Mouse (Mus musculus) G1E (cell line): Measurements from ENCODE around the gene Ptpn6. TPM values are rescaled to one million over a fixed set of nuclear protein-coding genes. Genes with fewer than 3 reads are reported as not detected.
A peak's percentile ranks its signal among the peaks of the same experiment; 100 is the strongest.

Experiments used
- ATAC-seq: 2 replicates; pipeline ENCODE4 v1.8.0; 2016; ENCODE audit warnings: mild to moderate bottlenecking; ENCODE audit not compliant: insufficient number of reproducible peaks, poor library complexity, low FRiP score, severe bottlenecking; ENCODE audit errors: extremely low read depth
- DNase-seq: peaks from one replicate; pipeline ENCODE4 v3.0.0; 2012; ENCODE audit warnings: low spot score
- H3K27me3 ChIP-seq: 2 replicates; pipeline ENCODE4 v1.6.1; 2012; ENCODE audit warnings: mild to moderate bottlenecking, low read length, inconsistent platforms; ENCODE audit not compliant: insufficient read depth
- H3K36me3 ChIP-seq: replicated peaks from 2 replicates; pipeline ENCODE3; 2012; ENCODE audit warnings: mild to moderate bottlenecking, inconsistent platforms
- H3K4me1 ChIP-seq: 2 replicates; pipeline ENCODE4 v1.6.1; 2012; ENCODE audit warnings: low read depth, low read length, inconsistent platforms, mixed read lengths; ENCODE audit not compliant: insufficient read depth
- H3K4me3 ChIP-seq: 2 replicates; pipeline ENCODE4 v1.5.1; 2012; ENCODE audit warnings: low read depth, mild to moderate bottlenecking, inconsistent platforms, low read length, moderate library complexity, mixed read lengths
- H3K9me3 ChIP-seq: replicated peaks from 2 replicates; pipeline ENCODE4 v1.6.1; 2012; ENCODE audit warnings: inconsistent platforms
- CTCF ChIP-seq: IDR thresholded peaks from 2 replicates; pipeline ENCODE4 v1.5.1; 2012; ENCODE audit warnings: low read depth, low read length, inconsistent platforms, mixed read lengths
- GATA1 ChIP-seq: IDR thresholded peaks from 2 replicates; pipeline ENCODE4 v1.6.1; 2012; ENCODE audit warnings: borderline replicate concordance, low read length, inconsistent platforms, mixed read lengths
- GATA2 ChIP-seq: IDR thresholded peaks from 2 replicates; pipeline ENCODE4 v1.6.1; 2012; ENCODE audit warnings: low read depth, low read length, inconsistent platforms, borderline replicate concordance
- POLR2AphosphoS5 ChIP-seq: IDR thresholded peaks from 2 replicates; pipeline ENCODE4 v1.6.1; 2012; ENCODE audit warnings: low read depth, low read length, inconsistent platforms; ENCODE audit not compliant: insufficient replicate concordance
- TAL1 ChIP-seq: conservative IDR thresholded peaks from 2 replicates; pipeline ENCODE4 v1.6.1; 2012; ENCODE audit warnings: low read depth, low read length, inconsistent platforms, mixed read lengths
- polyA plus RNA-seq: library from polyadenylated mRNA; stranded (reverse); fragments of >175 nt; gene quantifications from 2 replicates; pipeline ENCODE4 v1.2.3, GENCODE M21; 2012
- total RNA-seq, 2 experiments: library from RNA; stranded (forward) in 1 of 2; stranded (reverse) in 1 of 2; fragments of 200-1000 nt in 1 of 2; fragments of >200 nt in 1 of 2; fragmentation: Nextera tagmentation in 1 of 2; gene quantifications; 2 replicates each; pipeline ENCODE4 v1.2.3; 2014 to 2017

Ptpn6 gene
- total and polyA plus RNA-seq, 3 experiments: 66.2 to 356 (median 129) TPM

GRCm38 (mm10) chr6:124767920-124768703 is 29.6 kb upstream of the Ptpn6 start:
- H3K4me3 ChIP-seq: no peak overlapping the region
- H3K27me3 ChIP-seq: peaks cover 73% of the 10 kb centered on the region
- TF ChIP-seq CTCF (no peak), POLR2AphosphoS5 (no peak), GATA2 (no peak), TAL1 (no peak), GATA1 (no peak)
- DNase-seq (no peak), ATAC-seq (no peak)
- H3K4me1 ChIP-seq: peaks cover 32% of the 10 kb centered on the region
- no peaks in the 10 kb centered on the region for H3K36me3 ChIP-seq
- H3K9me3 ChIP-seq: no peaks in the 10 kb centered on the region

GRCm38 (mm10) chr6:124767536-124767919 is 29.0 kb upstream of the Ptpn6 start:
- Histone ChIP-seq H3K4me1 (peaks cover 32% of the 10 kb centered on the region), H3K9me3 (no peaks in the 10 kb centered on the region), H3K4me3 (no peak overlapping the region), H3K27me3 (peaks cover 79% of the 10 kb centered on the region), H3K36me3 (no peaks in the 10 kb centered on the region)
- DNase-seq (no peak), ATAC-seq (no peak)
- TF ChIP-seq TAL1 (no peak), POLR2AphosphoS5 (no peak), GATA1 (no peak), GATA2 (no peak), CTCF (no peak)

DNA sequence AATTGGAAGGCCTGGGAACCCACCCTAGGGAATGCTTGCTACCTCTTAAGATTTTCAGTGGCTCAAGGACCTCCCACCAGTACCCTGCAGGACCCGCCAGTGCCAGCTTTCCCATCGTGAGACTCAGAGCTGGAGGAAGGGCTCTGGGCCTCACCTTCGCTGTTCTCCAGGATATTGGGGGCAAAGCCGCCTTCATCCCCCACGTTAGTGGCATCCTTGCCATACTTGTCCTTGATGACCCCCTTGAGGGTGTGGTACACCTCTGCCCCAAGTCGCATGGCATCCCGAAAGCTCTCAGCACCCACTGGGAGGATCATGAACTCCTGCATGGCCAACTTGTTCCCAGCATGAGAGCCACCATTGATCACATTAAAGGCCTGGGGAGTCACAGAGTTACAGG is 27.4 kb upstream of the Ptpn6 start:
- Histone ChIP-seq H3K4me1 (peaks cover 32% of the 10 kb centered on the region), H3K27me3 (peaks cover 80% of the 10 kb centered on the region), H3K36me3 (no peaks in the 10 kb centered on the region), H3K4me3 (no peak overlapping the region), H3K9me3 (no peaks in the 10 kb centered on the region)
- ATAC-seq: no peak
- TF ChIP-seq CTCF: no peak
- TF ChIP-seq GATA2: no peak
- TF ChIP-seq GATA1: no peak
- no peak for TF ChIP-seq POLR2AphosphoS5
- no peak for DNase-seq

GRCm38 (mm10) chr6:124759259-124759658 is 20.7 kb upstream of the Ptpn6 start:
- no peak overlapping the region; the same call in 1 of the 2 replicates for H3K4me3 ChIP-seq
- H3K27me3 ChIP-seq: peaks cover 69% of the 10 kb centered on the region
- no peaks in the 10 kb centered on the region for H3K36me3 ChIP-seq
- TF ChIP-seq CTCF (peak; percentile 98), GATA1 (no peak), TAL1 (no peak), GATA2 (no peak)
- peaks cover 38% of the 10 kb centered on the region for H3K4me1 ChIP-seq
- peak; percentile 75 for DNase-seq
- no peaks in the 10 kb centered on the region for H3K9me3 ChIP-seq
- peak; percentile 50; the same call in 1 of the 2 replicates for ATAC-seq

DNA sequence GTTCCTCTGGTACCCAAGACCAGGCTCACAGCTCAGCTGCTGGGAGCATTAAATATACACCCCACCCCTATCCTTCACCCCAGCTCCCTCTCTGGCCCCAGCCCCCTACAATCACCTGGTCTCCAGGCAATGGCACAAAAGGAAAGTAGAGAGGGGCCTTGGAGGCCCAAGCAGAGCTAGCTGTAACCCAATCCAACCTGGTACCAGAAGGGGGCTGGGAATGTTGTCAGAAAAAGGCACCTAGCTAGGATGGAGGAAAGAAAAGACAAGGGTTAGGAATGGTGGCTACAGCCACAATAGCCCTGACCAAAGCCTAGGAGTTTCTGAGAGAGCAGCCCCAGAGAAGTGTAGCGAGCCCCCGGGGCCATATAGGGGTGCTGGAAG is 20.3 kb upstream of the Ptpn6 start:
- H3K36me3 ChIP-seq: no peaks in the 10 kb centered on the region
- no peak overlapping the region; the same call in 1 of the 2 replicates for H3K4me3 ChIP-seq
- TF ChIP-seq GATA2: no peak
- TF ChIP-seq CTCF: no peak
- DNase-seq (no peak), ATAC-seq (no peak)
- no peaks in the 10 kb centered on the region for H3K9me3 ChIP-seq
- H3K27me3 ChIP-seq: peaks cover 66% of the 10 kb centered on the region
- peaks cover 38% of the 10 kb centered on the region for H3K4me1 ChIP-seq

DNA sequence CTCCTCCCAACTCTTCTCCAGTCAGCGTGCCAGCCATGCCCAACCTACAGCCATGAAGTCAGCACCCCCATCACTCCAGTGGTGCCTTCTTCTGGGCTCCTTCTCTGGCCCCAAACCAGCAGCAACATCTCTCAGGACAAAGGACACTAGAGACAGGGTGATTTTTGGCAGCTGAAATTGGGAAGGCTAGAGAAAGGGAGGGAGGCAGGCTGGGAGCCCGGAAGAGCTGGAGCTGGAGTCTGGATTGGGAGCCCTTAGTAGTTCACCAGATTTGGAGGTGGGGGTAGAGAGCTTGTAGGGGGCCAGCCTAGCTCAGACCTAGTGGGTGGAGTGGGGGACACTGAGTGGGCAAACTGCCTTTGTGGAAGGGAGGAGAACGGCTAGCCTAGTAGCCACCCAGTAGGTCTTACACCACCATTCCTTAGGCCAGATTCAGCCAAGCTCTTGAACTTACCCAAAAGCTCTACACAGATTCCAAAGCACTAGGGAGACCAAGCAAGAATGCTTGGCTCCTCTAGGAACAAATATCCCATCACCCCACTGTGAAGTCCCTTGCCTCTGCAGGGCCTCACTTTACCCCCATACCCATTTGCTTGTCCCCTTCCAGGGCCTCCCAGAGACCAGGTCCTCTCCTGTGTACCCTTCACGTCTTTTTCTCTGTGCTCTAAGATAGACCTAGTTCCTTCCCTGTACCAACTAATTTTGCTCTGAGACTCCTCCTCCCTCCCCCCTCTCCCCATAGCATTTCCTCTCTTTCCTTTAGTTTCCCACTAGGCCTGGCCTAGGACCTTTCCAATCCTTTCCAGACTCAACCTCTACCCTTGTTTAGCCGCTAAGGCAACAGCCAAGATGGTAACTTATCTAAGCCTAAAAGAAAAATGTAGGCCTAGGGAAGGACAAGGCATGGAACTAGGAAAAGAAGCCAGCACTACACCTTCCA is 19.7 kb upstream of the Ptpn6 start:
- H3K9me3 ChIP-seq: no peaks in the 10 kb centered on the region
- peaks cover 64% of the 10 kb centered on the region for H3K27me3 ChIP-seq
- DNase-seq: no peak
- H3K36me3 ChIP-seq: no peaks in the 10 kb centered on the region
- no peak overlapping the region for H3K4me3 ChIP-seq
- peaks cover 38% of the 10 kb centered on the region for H3K4me1 ChIP-seq
- no peak for ATAC-seq
- TF ChIP-seq GATA2 (no peak), TAL1 (no peak), POLR2AphosphoS5 (no peak), CTCF (no peak), GATA1 (no peak)
